ENCODE assay signal across 15 mouse cellular contexts in genomic region chr11:68430662-68431061, GRCm38 (mm10). TPM values are rescaled to one million over a fixed set of nuclear protein-coding genes. Genes with fewer than 3 reads are reported as not detected.
A peak's percentile ranks its signal among the peaks of the same experiment; 100 is the strongest.
DNase-seq lines count a peak whose midpoint lies in the region; ATAC-seq and TF ChIP-seq lines count a peak whose summit lies in the region.
"Had no signal": no experiment of that assay in that cellular context is flagged by ENCODE, and none has a peak within 500 bp of the region (broad histone marks: within the 10 kb centered on the region; RNA-seq: fewer than 3 reads in every experiment).

No protein-coding gene starts in this region.

- H3K4me1 ChIP-seq in liver, adult 2 months (ENCODE audit: control insufficient read depth, insufficient read depth, low read length) = no peaks in the 10 kb centered on the region
- no peaks in the 10 kb centered on the region; the same call in 1 of the 2 replicates for H3K4me1 ChIP-seq in liver, embryonic 11.5 days (replicated peaks; ENCODE audit: control insufficient read depth, insufficient read depth, low read length)
- H3K4me1 ChIP-seq in MEL (ENCODE audit: control insufficient read depth in 1 of 2, insufficient read depth in 2 of 2, low read length in 2 of 2) = peaks cover 3 to 15% of the 10 kb centered on the region in 2 experiments; a peak in 3 of 4 replicates
- no peaks in the 10 kb centered on the region for H3K4me1 ChIP-seq in liver, embryonic 16.5 days (ENCODE audit: control insufficient read depth, low read depth, low read length)

- peak overlapping the region; percentile 16; the same call in 1 of the 2 replicates for H3K27ac ChIP-seq in liver, adult 2 months (replicated peaks; ENCODE audit: insufficient read depth, low read depth, low read length)
- H3K27ac ChIP-seq in liver, embryonic 11.5 days (ENCODE audit: low read depth, low read length) = no peak overlapping the region
- H3K27ac ChIP-seq in MEL (ENCODE audit: control insufficient read depth, low read depth, low read length) = no peak overlapping the region
- peak overlapping the region; percentile 59 for H3K27ac ChIP-seq in liver, embryonic 16.5 days (ENCODE audit: low read length)
- H3K27ac ChIP-seq: forebrain, embryonic 13.5 days; heart, embryonic 15.5 days; hindbrain, postnatal 0 days; kidney, embryonic 15.5 days; liver, embryonic 14.5 days; midbrain, embryonic 12.5 days; neural tube, embryonic 12.5 days had no signal

- no peak for TF ChIP-seq CTCF in liver, adult 2 months (IDR thresholded peaks at IDR 0.05; ENCODE audit: low read depth, low read length)
- TF ChIP-seq CTCF in MEL (IDR thresholded peaks at IDR 0.05 in 2 of 3, conservative IDR thresholded peaks at IDR 0.05 in 1 of 3; ENCODE audit: control insufficient read depth in 1 of 3, insufficient read depth in 1 of 3, low read depth in 2 of 3, low read length in 3 of 3, poor library complexity in 1 of 3, severe bottlenecking in 1 of 3) = no peak; a peak in 1 of 6 replicates

- peaks cover 8% of the 10 kb centered on the region; the same call in 1 of the 2 replicates for H3K27me3 ChIP-seq in liver, adult 2 months (ENCODE audit: control insufficient read depth, insufficient read depth, low read length)
- peaks cover 17% of the 10 kb centered on the region for H3K27me3 ChIP-seq in liver, embryonic 11.5 days (replicated peaks; ENCODE audit: control insufficient read depth, insufficient read depth, low read length)
- no peaks in the 10 kb centered on the region for H3K27me3 ChIP-seq in MEL (ENCODE audit: control insufficient read depth in 1 of 2, insufficient read depth in 2 of 2, low read length in 2 of 2)
- peaks cover 15% of the 10 kb centered on the region for H3K27me3 ChIP-seq in liver, embryonic 16.5 days (ENCODE audit: control insufficient read depth, insufficient read depth, low read depth, low read length)

- WGBS in liver, adult 2 months = 51% methylated on average over 5 of the region's 5 CpGs
- WGBS in liver, embryonic 11.5 days = 53% methylated on average over 5 of the region's 5 CpGs
- WGBS in liver, embryonic 16.5 days (ENCODE audit: insufficient replicate concordance) = 37% methylated on average over 5 of the region's 5 CpGs

- no peak for TF ChIP-seq EP300 in MEL (IDR thresholded peaks at IDR 0.05; ENCODE audit: low read depth in 1 of 2, low read length in 2 of 2)

- no peak overlapping the region for H3K9ac ChIP-seq in liver, adult 2 months (ENCODE audit: low read depth, low read length)
- H3K9ac ChIP-seq in liver, embryonic 11.5 days (ENCODE audit: low read depth, low read length) = no peak overlapping the region
- no peak overlapping the region for H3K9ac ChIP-seq in MEL (ENCODE audit: control insufficient read depth, low read depth, low read length, poor library complexity, severe bottlenecking)
- H3K9ac ChIP-seq in liver, embryonic 16.5 days (ENCODE audit: low read depth, low read length) = no peak overlapping the region
- H3K9ac ChIP-seq: forebrain, embryonic 13.5 days; heart, embryonic 15.5 days; kidney, embryonic 15.5 days; liver, embryonic 14.5 days; midbrain, embryonic 12.5 days; neural tube, embryonic 12.5 days had no signal

- no peak overlapping the region for H3K4me3 ChIP-seq in liver, adult 2 months (ENCODE audit: insufficient read depth, low read depth, low read length)
- H3K4me3 ChIP-seq in liver, embryonic 11.5 days (ENCODE audit: low read depth, low read length) = no peak overlapping the region
- H3K4me3 ChIP-seq in MEL (ENCODE audit: control insufficient read depth in 1 of 2, insufficient read depth in 1 of 2, low read depth in 2 of 2, low read length in 2 of 2) = peak overlapping the region; percentile 77 to 87; a peak in 3 of 4 replicates
- H3K4me3 ChIP-seq in liver, embryonic 16.5 days (ENCODE audit: low read depth, low read length) = peak overlapping the region; percentile 55; the same call in 1 of the 2 replicates
- H3K4me3 ChIP-seq: forebrain, embryonic 13.5 days; kidney, embryonic 15.5 days; midbrain, embryonic 12.5 days; neural tube, embryonic 12.5 days had no signal

- H3K4me2 ChIP-seq in liver, embryonic 11.5 days = no peak overlapping the region
- peak overlapping the region; percentile 42 for H3K4me2 ChIP-seq in liver, embryonic 16.5 days (ENCODE audit: low read depth, low read length)
- H3K4me2 ChIP-seq: midbrain, embryonic 12.5 days had no signal

- no peak for ATAC-seq in liver, embryonic 11.5 days (replicated peaks; ENCODE audit: low FRiP score)
- no peak for ATAC-seq in liver, embryonic 16.5 days (ENCODE audit: low read depth)
- ATAC-seq: forebrain, embryonic 13.5 days; hindbrain, postnatal 0 days had no signal

- DNase-seq in liver, adult 2 months (ENCODE audit: extremely low read depth, low read depth, low spot score) = no peak
- DNase-seq in liver, embryonic 11.5 days (ENCODE audit: low spot score) = no peak
- DNase-seq in MEL (ENCODE audit: low read depth, low spot score) = peak; percentile 37
- DNase-seq in thymus, postnatal 0 days (ENCODE audit: low spot score) = peak; percentile 89
- DNase-seq in right cerebral cortex, adult 18-20 months = no peak
- no peak for DNase-seq in heart, postnatal 4 days
- DNase-seq: cerebellum, postnatal 10 days had no signal

- no peak for TF ChIP-seq POLR2A in liver, adult 2 months (IDR thresholded peaks at IDR 0.05; ENCODE audit: extremely low read depth, insufficient read depth, low read length)
- no peak for TF ChIP-seq POLR2A in MEL (IDR thresholded peaks at IDR 0.05; ENCODE audit: control insufficient read depth in 1 of 2, insufficient read depth in 1 of 2, low read depth in 1 of 2, low read length in 2 of 2, poor library complexity in 1 of 2)

- no peaks in the 10 kb centered on the region for H3K9me3 ChIP-seq in liver, embryonic 11.5 days (ENCODE audit: control insufficient read depth, low read length)
- H3K9me3 ChIP-seq in MEL (replicated peaks; ENCODE audit: insufficient read depth, low read length) = no peaks in the 10 kb centered on the region
- H3K9me3 ChIP-seq in liver, embryonic 16.5 days (replicated peaks; ENCODE audit: control insufficient read depth, low read length) = no peaks in the 10 kb centered on the region
- H3K9me3 ChIP-seq: forebrain, embryonic 13.5 days; heart, embryonic 15.5 days; kidney, embryonic 15.5 days; midbrain, embryonic 12.5 days; neural tube, embryonic 12.5 days had no signal

- TF ChIP-seq RAD21 in MEL (IDR thresholded peaks at IDR 0.05; ENCODE audit: low read depth, low read length) = no peak

- H3K79me2 ChIP-seq in liver, adult 2 months (ENCODE audit: control insufficient read depth, insufficient read depth, low read length) = no peaks in the 10 kb centered on the region
- H3K79me2 ChIP-seq in MEL (ENCODE audit: control insufficient read depth, insufficient read depth, low read length, poor library complexity) = no peaks in the 10 kb centered on the region; the same call in 1 of the 2 replicates

- no peaks in the 10 kb centered on the region for H3K36me3 ChIP-seq in liver, adult 2 months (ENCODE audit: control insufficient read depth, insufficient read depth, low read length)
- H3K36me3 ChIP-seq in liver, embryonic 11.5 days (ENCODE audit: control insufficient read depth, insufficient read depth, low read length) = no peaks in the 10 kb centered on the region
- H3K36me3 ChIP-seq in MEL (ENCODE audit: control insufficient read depth in 1 of 2, insufficient read depth in 2 of 2, low read length in 2 of 2) = peaks cover 0 to 3% of the 10 kb centered on the region in 2 experiments; a peak in 1 of 4 replicates
- no peaks in the 10 kb centered on the region for H3K36me3 ChIP-seq in liver, embryonic 16.5 days (ENCODE audit: control insufficient read depth, insufficient read depth)
- H3K36me3 ChIP-seq: heart, embryonic 15.5 days; kidney, embryonic 15.5 days; midbrain, embryonic 12.5 days; neural tube, embryonic 12.5 days had no signal

TF ChIP-seq in MEL, 35 proteins besides CTCF, POLR2A, EP300 and RAD21:
- TF ChIP-seq MAX (IDR thresholded peaks at IDR 0.05; ENCODE audit: low read length) (no peak), SMC3 (IDR thresholded peaks at IDR 0.05; ENCODE audit: low read depth, low read length) (no peak), ETS1 (IDR thresholded peaks at IDR 0.05; ENCODE audit: low read depth, low read length) (no peak), ZMIZ1 (IDR thresholded peaks at IDR 0.05; ENCODE audit: low read depth, low read length) (no peak), ZKSCAN1 (IDR thresholded peaks at IDR 0.05; ENCODE audit: low read depth, low read length) (no peak), TAL1 (IDR thresholded peaks at IDR 0.05; ENCODE audit: low read length) (no peak)

RNA-seq across cellular contexts. Expression of gene Pik3r5, which starts 1.3 kb away (rescaled TPM):
- total RNA-seq in liver, adult 2 months (2014; rRNA removed) = 0.28 and 1.2 TPM in 2 replicates
- polyA plus RNA-seq in liver, adult 2 months (2012; rRNA removed) = 0.29 and 0.77 TPM in 2 replicates
- polyA plus RNA-seq in liver, embryonic 11.5 days (2014; fragmentation: Nextera tagmentation; extraction: Ambion mirVana) = 0.56 and 0.84 TPM in 2 replicates
- 3.1 and 3.2 TPM in 2 replicates for total RNA-seq in MEL (2012; rRNA removed)
- polyA plus RNA-seq in MEL (2012; ENCODE audit: insufficient read depth in 1 of 2, insufficient read length in 2 of 2, low read depth in 1 of 2, low replicate concordance in 2 of 2, missing spikeins in 1 of 2) = 1 to 10 TPM in 1 of 2 experiments, not detected in 1; 5.7 TPM
- polyA plus RNA-seq in liver, embryonic 16.5 days (2015; fragmentation: Nextera tagmentation; extraction: Ambion mirVana) = 0.54 and 0.65 TPM in 2 replicates
- 10.5 and 12.0 TPM in 2 replicates for polyA plus RNA-seq in thymus, postnatal 0 days (2015; fragmentation: Nextera tagmentation; extraction: Ambion mirVana)
- total RNA-seq in heart, postnatal 4 days (2021) = 1 to 10 TPM; 1.2 TPM

RNA-seq across cellular contexts. Expression of gene Ntn1, which starts 30.0 kb away (rescaled TPM):
- 4.9 and 7.2 TPM in 2 replicates for total RNA-seq in liver, adult 2 months (2014; rRNA removed)
- polyA plus RNA-seq in liver, adult 2 months (2012; rRNA removed) = 5.5 and 7.8 TPM in 2 replicates
- 0.13 and 0.40 TPM in 2 replicates for polyA plus RNA-seq in liver, embryonic 11.5 days (2014; fragmentation: Nextera tagmentation; extraction: Ambion mirVana)
- 0.03 TPM in 1 of 2 replicates, not detected in the other for total RNA-seq in MEL (2012; rRNA removed)
- not detected for polyA plus RNA-seq in MEL (2012; ENCODE audit: insufficient read depth in 1 of 2, insufficient read length in 2 of 2, low read depth in 1 of 2, low replicate concordance in 2 of 2, missing spikeins in 1 of 2)
- 0.14 and 0.28 TPM in 2 replicates for polyA plus RNA-seq in liver, embryonic 16.5 days (2015; fragmentation: Nextera tagmentation; extraction: Ambion mirVana)
- polyA plus RNA-seq in thymus, postnatal 0 days (2015; fragmentation: Nextera tagmentation; extraction: Ambion mirVana) = 3.4 and 4.4 TPM in 2 replicates
- 100 to 1,000 TPM in 1 of 2 experiments, 10 to 100 TPM in 1; 85.3 to 101 TPM for total RNA-seq in heart, postnatal 4 days (2021)

Comparison
In these comparisons a context has a peak if more than half of its experiments do, and no peak if none do; other contexts are left out.
1. H3K27ac ChIP-seq: peak in liver, adult 2 months (single experiment) and liver, embryonic 16.5 days (single experiment); none in liver, embryonic 11.5 days (single experiment) and MEL (single experiment).
2. H3K4me3 ChIP-seq: peak in MEL (2 of 2) and liver, embryonic 16.5 days (single experiment); none in liver, adult 2 months (single experiment) and liver, embryonic 11.5 days (single experiment).
3. DNase-seq: peak in MEL (single experiment) and thymus, postnatal 0 days (single experiment); none in liver, adult 2 months (single experiment), liver, embryonic 11.5 days (single experiment), right cerebral cortex, adult 18-20 months (single experiment) and heart, postnatal 4 days (single experiment).